Mouse (Mus musculus) heart, postnatal 0 days (tissue): Measurements from ENCODE around the gene Myo10. TPM values are rescaled to one million over a fixed set of nuclear protein-coding genes. Genes with fewer than 3 reads are reported as not detected.

Experiments
- ATAC-seq: fragments of 200-750 bp; cut with Nextera tagmentation; 2 replicates; pipeline ENCODE4 v1.8.0; 2017; ENCODE audit warnings: low read depth, moderate number of reproducible peaks, moderate library complexity; ENCODE audit not compliant: insufficient read depth
- DNase-seq: peaks from one replicate; pipeline ENCODE4 v3.0.0-alpha.2; 2016; ENCODE audit warnings: low spot score
- H3K27ac ChIP-seq: fragments of 300-500 bp; sonication (generic); 2 replicates; pipeline ENCODE4 v1.5.1; 2014; ENCODE audit warnings: low read depth, mild to moderate bottlenecking
- H3K27me3 ChIP-seq: fragments of 300-500 bp; sonication (generic); 2 replicates; pipeline ENCODE4 v1.6.1; 2014; ENCODE audit warnings: low read length, mixed read lengths; ENCODE audit not compliant: control insufficient read depth, insufficient read depth
- H3K36me3 ChIP-seq: fragments of 300-500 bp; sonication (generic); replicated peaks from 2 replicates; pipeline ENCODE4 v1.6.1; 2014; ENCODE audit warnings: low read length, mixed read lengths; ENCODE audit not compliant: control insufficient read depth, insufficient read depth
- H3K4me1 ChIP-seq: fragments of 300-500 bp; sonication (generic); 2 replicates; pipeline ENCODE4 v1.6.1; 2014; ENCODE audit warnings: antibody characterized with exemption; ENCODE audit not compliant: control insufficient read depth, insufficient read depth
- H3K4me2 ChIP-seq: fragments of 300-500 bp; sonication (generic); 2 replicates; pipeline ENCODE4 v1.6.1; 2014; ENCODE audit warnings: low read depth, mild to moderate bottlenecking, low read length, moderate library complexity
- H3K4me3 ChIP-seq: fragments of 300-500 bp; sonication (generic); 2 replicates; pipeline ENCODE4 v1.5.1; 2014; ENCODE audit warnings: low read depth, low read length
- H3K9ac ChIP-seq: fragments of 300-500 bp; sonication (generic); replicated peaks from 2 replicates; pipeline ENCODE4 v1.6.1; 2014; ENCODE audit warnings: low read depth, low read length, mixed read lengths
- H3K9me3 ChIP-seq: fragments of 300-500 bp; sonication (generic); replicated peaks from 2 replicates; pipeline ENCODE4 v1.6.1; 2016; ENCODE audit warnings: low read length; ENCODE audit not compliant: control insufficient read depth
- CTCF ChIP-seq: IDR thresholded peaks from 2 replicates; pipeline ENCODE4 v1.5.1; 2016; ENCODE audit warnings: antibody characterized with exemption, control low read depth, low read depth
- EP300 ChIP-seq: IDR thresholded peaks from 2 replicates; pipeline ENCODE4 v1.6.1; 2016; ENCODE audit warnings: antibody characterized with exemption, low read depth
- WGBS: fragments of 180-500 bp; shearing (Covaris S2); extraction: QIAGEN DNeasy Blood & Tissue Kit; methylation state at CpG from one replicate; pipeline ENCODE4 v1.1.7; 2014; 5-methylcytosine and 5-hydroxymethylcytosine counted together
- polyA plus RNA-seq: library from polyadenylated mRNA; unstranded; fragments of >200 nt; fragmentation: Nextera tagmentation; extraction: Ambion mirVana; gene quantifications from 2 replicates; pipeline ENCODE4 v1.2.1, GENCODE M21; 2015
- total RNA-seq: library from RNA; depleted of rRNA; stranded (reverse); fragments of >200 nt; gene quantifications from 2 replicates; pipeline ENCODE4 v1.2.3, GENCODE M21; 2014; ENCODE audit warnings: low replicate concordance

Gene Myo10
- total and polyA plus RNA-seq, 2 experiments from 2014 or later: 6.2 to 7.6 TPM

DNA sequence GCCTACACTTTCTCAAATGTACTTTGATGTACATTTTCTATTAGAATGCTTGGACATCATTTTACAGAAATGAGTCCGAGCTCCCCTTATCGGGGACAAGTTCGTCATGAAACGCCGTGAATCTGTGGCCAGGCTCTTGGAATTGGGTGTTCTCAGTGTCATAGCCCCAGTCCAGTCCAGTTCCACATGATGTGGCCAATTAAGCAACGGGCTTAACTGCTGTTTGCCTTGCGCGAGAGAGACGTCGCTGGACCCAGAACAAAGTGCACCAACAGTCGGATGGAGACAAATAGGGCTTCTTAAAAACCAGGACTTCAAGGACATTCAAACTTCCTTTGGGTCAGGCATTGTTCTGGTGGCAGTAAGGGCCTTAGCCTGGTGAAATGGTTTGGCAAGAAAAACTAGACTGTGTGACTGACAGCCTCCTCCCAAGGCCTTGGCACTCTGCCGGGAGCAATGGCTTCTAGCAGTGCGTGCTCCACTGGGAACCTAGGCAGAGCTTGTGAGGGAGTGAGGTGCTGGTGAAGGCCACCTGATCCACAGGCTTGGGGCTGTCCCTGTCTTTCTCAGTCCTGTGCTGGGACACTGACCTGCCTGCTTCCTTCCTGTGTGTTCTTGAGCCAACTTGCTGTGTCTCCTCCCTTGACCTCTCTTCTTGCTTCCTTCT, 11.5 kb downstream of the Myo10 start:
- Histone ChIP-seq H3K9me3 (no peaks in the 10 kb centered on the region), H3K4me2 (no peak overlapping the region), H3K36me3 (no peaks in the 10 kb centered on the region), H3K4me1 (peaks cover 19% of the 10 kb centered on the region), H3K27me3 (no peaks in the 10 kb centered on the region), H3K27ac (no peak overlapping the region), H3K4me3 (no peak overlapping the region), H3K9ac (no peak overlapping the region)
- 87% methylated on average over 13 of the region's 13 CpGs for WGBS
- TF ChIP-seq CTCF (no peak), EP300 (no peak)
- DNase-seq: no peak
- ATAC-seq: no peak

DNA sequence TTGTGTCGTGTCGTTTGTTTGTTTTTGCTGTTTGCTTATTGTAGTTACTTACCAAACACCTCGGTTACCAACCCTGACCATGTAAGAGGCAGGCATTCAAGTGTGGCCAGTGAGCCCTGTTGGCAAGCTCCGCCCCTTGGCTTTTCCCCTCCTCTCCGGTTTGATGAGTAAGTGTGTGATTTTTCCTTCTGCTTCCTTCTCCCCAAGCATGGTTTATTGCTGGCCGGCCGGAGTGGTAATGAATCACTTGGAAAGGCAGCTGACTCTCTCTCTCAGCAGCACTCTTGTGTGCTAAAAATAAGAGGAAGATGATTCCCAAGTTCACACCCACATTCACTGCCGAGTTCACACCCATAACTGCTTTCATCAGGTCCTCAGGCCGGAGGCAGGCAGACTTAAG, 15.4 kb downstream of the Myo10 start:
- DNase-seq (peak; percentile 62), ATAC-seq (no peak; the same call in 1 of the 2 replicates)
- no peak for TF ChIP-seq CTCF
- TF ChIP-seq EP300: no peak
- H3K4me2 ChIP-seq: no peak overlapping the region
- H3K4me1 ChIP-seq: peaks cover 49% of the 10 kb centered on the region
- peak overlapping the region; percentile 39 for H3K27ac ChIP-seq
- H3K27me3 ChIP-seq: no peaks in the 10 kb centered on the region
- no peak overlapping the region for H3K9ac ChIP-seq
- H3K9me3 ChIP-seq: no peaks in the 10 kb centered on the region
- H3K4me3 ChIP-seq: no peak overlapping the region
- no peaks in the 10 kb centered on the region for H3K36me3 ChIP-seq
- 38% methylated on average over 9 of the region's 9 CpGs for WGBS

GRCm38 (mm10) chr15:25639217-25639616, 16.9 kb downstream of the Myo10 start:
- DNase-seq (no peak), ATAC-seq (no peak)
- H3K9ac ChIP-seq: no peak overlapping the region
- H3K27me3 ChIP-seq: no peaks in the 10 kb centered on the region
- no peak overlapping the region for H3K4me3 ChIP-seq
- no peaks in the 10 kb centered on the region for H3K36me3 ChIP-seq
- no peaks in the 10 kb centered on the region for H3K9me3 ChIP-seq
- peaks cover 42% of the 10 kb centered on the region for H3K4me1 ChIP-seq
- no peak overlapping the region for H3K4me2 ChIP-seq
- TF ChIP-seq CTCF (no peak), EP300 (no peak)
- WGBS: 53% methylated on average over 5 of the region's 5 CpGs
- no peak overlapping the region for H3K27ac ChIP-seq

DNA sequence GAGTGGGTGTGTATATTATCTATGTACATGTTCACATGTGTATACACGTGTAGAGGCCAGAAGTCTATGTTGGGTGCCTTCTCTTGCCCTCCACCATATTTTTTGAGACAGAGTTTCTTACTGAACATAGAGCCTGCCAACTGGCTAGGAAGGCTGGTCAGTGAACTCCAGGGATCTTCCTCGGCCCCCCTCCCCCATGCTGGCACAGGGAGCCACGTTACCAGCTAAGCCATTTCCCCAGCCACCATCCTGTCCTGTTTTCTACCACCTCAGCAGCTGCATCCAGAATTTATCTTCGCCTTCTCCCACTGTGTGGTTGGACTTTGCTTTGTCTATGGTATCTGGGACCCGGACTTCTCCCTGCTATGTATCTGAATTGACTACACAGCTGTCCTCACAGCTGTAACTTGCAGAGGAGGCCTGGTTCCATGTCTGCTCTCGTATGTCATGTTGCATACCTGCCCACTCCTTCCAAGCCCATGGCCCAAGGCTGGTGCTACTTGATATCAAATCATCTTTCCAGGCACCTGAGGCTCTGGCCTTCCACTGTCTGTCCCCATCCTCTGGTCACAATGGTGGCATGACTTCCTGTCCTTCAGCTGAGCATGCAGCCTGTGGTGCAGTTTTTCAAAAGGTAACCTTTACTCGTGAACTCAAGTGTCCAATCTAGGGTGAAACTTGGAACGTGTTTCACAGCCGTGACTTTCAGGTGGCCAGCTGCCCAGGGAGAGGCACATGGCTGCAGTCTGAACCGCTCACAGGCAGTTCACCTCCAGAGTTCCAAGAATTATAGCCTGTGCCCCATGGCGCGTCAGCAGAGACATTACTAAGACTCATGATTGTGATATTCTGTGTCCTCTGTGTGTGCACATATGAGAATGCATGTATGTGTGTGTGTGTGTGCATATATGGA, 18.8 kb downstream of the Myo10 start:
- peak overlapping the region; percentile 56 for H3K27ac ChIP-seq
- 70% methylated on average over 12 of the region's 12 CpGs for WGBS
- H3K4me3 ChIP-seq: no peak overlapping the region
- DNase-seq: no peak
- ATAC-seq: 0 out of 2 replicates have a peak, but pooled peaks have one; percentile 39
- no peaks in the 10 kb centered on the region for H3K9me3 ChIP-seq
- H3K4me2 ChIP-seq: no peak overlapping the region
- no peaks in the 10 kb centered on the region for H3K27me3 ChIP-seq
- no peak overlapping the region for H3K9ac ChIP-seq
- peaks cover 41% of the 10 kb centered on the region for H3K4me1 ChIP-seq
- no peaks in the 10 kb centered on the region for H3K36me3 ChIP-seq
- TF ChIP-seq CTCF (no peak), EP300 (no peak)

- no peak overlapping the region for H3K9ac ChIP-seq
These were observed 20.1 kb downstream of the Myo10 start for GRCm38 (mm10) chr15:25642214-25643058.

More at GRCm38 (mm10) chr15:25642214-25643058, 20.1 kb downstream of the Myo10 start:
- Histone ChIP-seq H3K27me3 (no peaks in the 10 kb centered on the region), H3K27ac (peak overlapping the region; percentile 56), H3K9me3 (no peaks in the 10 kb centered on the region), H3K4me1 (peaks cover 40% of the 10 kb centered on the region), H3K4me2 (no peak overlapping the region), H3K4me3 (no peak overlapping the region), H3K36me3 (no peaks in the 10 kb centered on the region)
- peak; percentile 78 for ATAC-seq
- TF ChIP-seq EP300: no peak
- TF ChIP-seq CTCF: no peak
- DNase-seq: peak; percentile 62
- 38% methylated on average over 9 of the region's 9 CpGs for WGBS
